Mouse (Mus musculus): Measurements from ENCODE around the gene Ly6g6e. TPM values are rescaled to one million over a fixed set of nuclear protein-coding genes. Genes with fewer than 3 reads are reported as not detected.

Gene Ly6g6e
- polyA plus RNA-seq, 1 experiment from 2014 or later = 0.62 TPM

GRCm38 (mm10) chr17:35080248-35080647 lies 3.5 kb downstream of the Ly6g6e start:
- Histone ChIP-seq H3K9me3 (peaks cover 2% of the 10 kb centered on the region; the same call in 1 of the 2 replicates), H3K4me2 (peak overlapping the region; percentile 58), H3K27ac (replicated peaks) (no peak overlapping the region), H3K36me3 (no peaks in the 10 kb centered on the region), H3K4me3 (peak overlapping the region; percentile 10), H3K27me3 (replicated peaks) (peaks cover 27% of the 10 kb centered on the region), H3K4me1 (peaks cover 29% of the 10 kb centered on the region), H3K9ac (peak overlapping the region; percentile 48)
- ATAC-seq (ENCODE audit: extremely low read depth, insufficient number of reproducible peaks, low FRiP score, low TSS enrichment) = no peak
- WGBS = 27% methylated on average over 6 of the region's 6 CpGs

- H3K27ac ChIP-seq (replicated peaks) = no peak overlapping the region
- no peaks in the 10 kb centered on the region for H3K36me3 ChIP-seq
- H3K9ac ChIP-seq = no peak overlapping the region
- peaks cover 27% of the 10 kb centered on the region for H3K27me3 ChIP-seq (replicated peaks)
- no peak overlapping the region for H3K4me3 ChIP-seq
- ATAC-seq (ENCODE audit: extremely low read depth, insufficient number of reproducible peaks, low FRiP score, low TSS enrichment) = no peak
- peaks cover 31% of the 10 kb centered on the region for H3K4me1 ChIP-seq
- H3K9me3 ChIP-seq = no peaks in the 10 kb centered on the region
- 91% methylated on average over 4 of the region's 4 CpGs for WGBS
- no peak overlapping the region for H3K4me2 ChIP-seq
These were observed 4.0 kb downstream of the Ly6g6e start for GRCm38 (mm10) chr17:35080710-35081109.

GRCm38 (mm10) chr17:35082841-35083576 lies 6.3 kb downstream of the Ly6g6e start:
- no peak overlapping the region for H3K4me3 ChIP-seq
- no peak overlapping the region for H3K9ac ChIP-seq
- 78% methylated on average over 16 of the region's 16 CpGs for WGBS
- no peaks in the 10 kb centered on the region for H3K36me3 ChIP-seq
- no peaks in the 10 kb centered on the region for H3K9me3 ChIP-seq
- H3K27ac ChIP-seq (replicated peaks) = no peak overlapping the region
- H3K4me2 ChIP-seq = no peak overlapping the region
- ATAC-seq (ENCODE audit: extremely low read depth, insufficient number of reproducible peaks, low FRiP score, low TSS enrichment) = no peak
- H3K27me3 ChIP-seq (replicated peaks) = peaks cover 26% of the 10 kb centered on the region
- peaks cover 18% of the 10 kb centered on the region for H3K4me1 ChIP-seq

DNA sequence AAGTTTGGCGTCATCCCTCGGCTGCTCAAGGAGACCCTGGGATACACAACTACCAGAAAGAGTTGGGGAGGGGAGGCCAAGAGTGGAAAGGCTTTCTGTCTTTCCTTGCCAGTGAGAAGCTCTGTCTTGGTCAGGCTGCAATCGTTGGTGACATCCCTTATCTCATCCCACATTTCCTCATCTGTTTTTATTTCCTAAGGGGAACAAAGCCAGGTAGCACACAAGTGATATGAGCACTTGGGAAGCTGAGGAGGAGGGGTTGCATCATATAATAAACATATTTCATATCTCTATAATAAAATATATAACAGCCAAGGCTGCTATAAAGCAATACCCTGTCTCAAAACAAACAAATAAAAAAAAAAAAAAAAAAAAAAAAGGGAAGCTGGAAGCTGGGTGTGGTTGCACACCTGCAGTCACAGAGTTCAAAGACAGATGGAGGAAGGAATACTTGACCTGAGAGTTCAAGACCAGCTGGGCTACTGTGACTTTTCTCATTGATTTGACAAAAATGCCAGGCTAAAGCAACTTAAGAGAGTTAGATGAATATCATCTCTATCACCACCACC lies 7.3 kb downstream of the Ly6g6e start:
- Histone ChIP-seq H3K27ac (replicated peaks) (no peak overlapping the region), H3K36me3 (no peaks in the 10 kb centered on the region), H3K4me1 (peaks cover 20% of the 10 kb centered on the region), H3K9me3 (no peaks in the 10 kb centered on the region), H3K4me2 (no peak overlapping the region), H3K27me3 (replicated peaks) (peaks cover 21% of the 10 kb centered on the region), H3K4me3 (no peak overlapping the region), H3K9ac (no peak overlapping the region)
- no peak for ATAC-seq (ENCODE audit: extremely low read depth, insufficient number of reproducible peaks, low FRiP score, low TSS enrichment)
- 52% methylated on average over 3 of the region's 3 CpGs for WGBS

DNA sequence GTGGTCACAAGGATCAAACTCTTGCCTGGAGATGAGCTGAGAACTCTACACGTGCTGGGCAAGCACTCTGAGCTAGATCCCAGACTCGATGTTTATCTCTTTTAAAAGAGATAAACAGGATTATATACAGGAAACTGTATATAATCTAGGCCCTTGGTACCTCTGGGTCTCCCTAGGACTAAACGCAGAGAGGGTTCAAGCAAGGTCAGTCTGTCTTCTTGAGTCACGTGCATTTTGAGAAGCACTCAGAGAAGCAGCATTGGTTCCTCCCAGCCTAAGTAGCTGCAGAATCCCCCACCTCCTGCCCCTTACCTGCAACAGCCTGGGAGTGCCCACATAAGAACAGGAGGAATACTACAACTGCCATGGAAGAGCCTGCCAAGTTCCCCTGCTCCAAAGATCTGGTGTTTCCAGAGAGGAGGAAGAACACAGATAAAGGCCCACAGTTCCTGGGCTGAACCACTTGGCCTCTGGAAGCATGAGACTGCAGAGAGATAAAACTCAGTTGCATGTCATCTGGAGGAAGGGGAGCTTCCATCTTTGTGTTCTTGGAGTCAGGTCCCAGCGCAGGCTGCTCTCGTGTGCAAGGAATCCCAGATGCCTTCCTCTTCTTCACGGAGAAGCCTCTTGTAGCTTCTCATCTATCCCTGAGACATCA lies 8.6 kb downstream of the Ly6g6e start, which contains the start of gene Ly6g6f:
Gene Ly6g6f (minus strand): TSS at position 403 of the 658 bp plus-strand sequence.
- Histone ChIP-seq H3K4me3 (no peak within 1 kb of the TSS), H3K4me2 (no peak within 1 kb of the TSS), H3K9me3 (no peaks in the 10 kb centered on the region), H3K4me1 (peaks cover 16% of the 10 kb centered on the region), H3K36me3 (no peaks in the 10 kb centered on the region), H3K9ac (no peak within 1 kb of the TSS), H3K27me3 (replicated peaks) (peaks cover 21% of the 10 kb centered on the region), H3K27ac (replicated peaks) (no peak within 1 kb of the TSS)
- ATAC-seq (ENCODE audit: extremely low read depth, insufficient number of reproducible peaks, low FRiP score, low TSS enrichment) = no peak
- 43% methylated on average over 7 of the region's 7 CpGs for WGBS

DNA sequence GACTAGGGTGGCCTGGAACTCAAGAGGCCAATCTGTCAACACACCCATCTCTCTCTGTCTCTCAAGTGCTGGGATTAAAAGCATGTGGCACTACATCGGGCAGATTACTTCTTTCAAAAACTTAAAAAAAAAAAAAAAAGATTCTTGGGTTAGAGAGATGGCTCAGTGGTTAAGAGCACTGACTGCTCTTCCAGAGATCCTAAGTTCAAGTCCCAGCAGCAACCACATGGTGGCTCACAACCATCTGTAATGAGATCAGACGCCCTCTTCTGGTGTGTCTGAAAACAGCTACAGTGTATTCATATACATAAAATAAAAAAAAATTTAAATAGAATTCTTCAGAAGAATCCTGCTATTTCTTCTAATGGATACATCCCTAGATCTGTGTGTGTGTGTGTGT lies 11.4 kb downstream of the Ly6g6e start:
- no peak overlapping the region for H3K4me2 ChIP-seq
- peaks cover 25% of the 10 kb centered on the region for H3K36me3 ChIP-seq
- WGBS = 34% methylated on average over 2 of the region's 2 CpGs
- H3K9ac ChIP-seq = no peak overlapping the region
- H3K27ac ChIP-seq (replicated peaks) = no peak overlapping the region
- H3K4me3 ChIP-seq = no peak overlapping the region
- ATAC-seq (ENCODE audit: extremely low read depth, insufficient number of reproducible peaks, low FRiP score, low TSS enrichment) = no peak
- H3K27me3 ChIP-seq (replicated peaks) = peaks cover 6% of the 10 kb centered on the region
- no peaks in the 10 kb centered on the region for H3K9me3 ChIP-seq
- peaks cover 22% of the 10 kb centered on the region for H3K4me1 ChIP-seq

- Histone ChIP-seq H3K4me3 (peak within 1 kb of the TSS; percentile 73), H3K9ac (peak within 1 kb of the TSS; percentile 87)
- 4% methylated on average over 52 of the region's 67 CpGs for WGBS
These were observed 12.3 kb downstream of the Ly6g6e start, which contains the start of gene Abhd16a for GRCm38 (mm10) chr17:35088825-35089644. Gene Abhd16a (plus strand): TSS chr17:35089263.

GRCm38 (mm10) chr17:35090166-35090932 lies 13.6 kb downstream of the Ly6g6e start:
- 55% methylated on average over 8 of the region's 8 CpGs for WGBS

More at GRCm38 (mm10) chr17:35088825-35089644, 12.3 kb downstream of the Ly6g6e start, which contains the start of gene Abhd16a:
- H3K4me1 ChIP-seq = peaks cover 22% of the 10 kb centered on the region
- ATAC-seq (ENCODE audit: extremely low read depth, insufficient number of reproducible peaks, low FRiP score, low TSS enrichment) = peak; percentile 96
- H3K9me3 ChIP-seq = no peaks in the 10 kb centered on the region
- H3K27me3 ChIP-seq (replicated peaks) = no peaks in the 10 kb centered on the region
- H3K36me3 ChIP-seq = peaks cover 34% of the 10 kb centered on the region
- peak within 1 kb of the TSS; percentile 92 for H3K27ac ChIP-seq (replicated peaks)
- H3K4me2 ChIP-seq = peak within 1 kb of the TSS; percentile 83

DNA sequence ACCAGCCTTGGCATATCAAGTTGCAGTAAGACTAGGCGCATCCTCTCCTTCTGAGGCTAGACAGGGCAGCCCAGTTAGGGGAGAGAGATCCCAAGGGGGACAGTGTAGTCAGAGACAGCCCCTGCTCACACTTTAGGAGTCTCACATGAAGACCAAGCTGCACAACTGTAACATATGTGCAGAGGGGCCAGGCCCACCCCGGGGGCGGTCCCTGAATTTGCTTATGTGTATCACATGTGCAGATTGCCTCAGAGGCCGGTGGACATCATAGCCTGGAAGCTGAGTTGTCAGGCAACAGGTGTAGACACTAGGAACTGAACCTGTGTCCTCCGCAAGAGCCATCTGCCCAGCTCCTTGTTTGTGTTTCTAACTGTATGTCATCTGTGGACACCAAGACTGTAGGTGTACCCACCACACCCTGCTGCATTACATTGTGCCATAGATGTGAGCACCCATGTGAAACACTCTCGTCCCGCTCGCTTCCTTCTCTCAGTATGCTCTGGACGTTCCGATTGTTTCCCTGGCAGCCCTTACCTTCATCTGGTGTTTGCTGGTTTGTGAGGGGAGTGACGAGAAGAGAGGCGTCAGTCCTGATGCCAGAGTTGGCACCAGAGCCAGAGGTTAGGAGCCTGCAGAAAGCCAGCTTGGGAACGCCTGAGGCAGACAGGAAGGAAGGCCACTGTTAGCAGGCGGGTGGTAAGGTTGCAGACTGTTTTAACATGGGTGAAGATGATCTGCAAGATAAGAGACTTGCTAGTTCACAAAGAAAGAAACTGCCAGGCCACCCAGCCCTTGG lies 15.9 kb downstream of the Ly6g6e start:
- Histone ChIP-seq H3K27me3 (replicated peaks) (no peaks in the 10 kb centered on the region), H3K36me3 (peaks cover 69% of the 10 kb centered on the region), H3K4me1 (peaks cover 24% of the 10 kb centered on the region), H3K4me2 (no peak overlapping the region), H3K9ac (no peak overlapping the region), H3K9me3 (no peaks in the 10 kb centered on the region), H3K4me3 (no peak overlapping the region), H3K27ac (replicated peaks) (no peak overlapping the region)
- no peak for ATAC-seq (ENCODE audit: extremely low read depth, insufficient number of reproducible peaks, low FRiP score, low TSS enrichment)
- 84% methylated on average over 14 of the region's 14 CpGs for WGBS

More at GRCm38 (mm10) chr17:35090166-35090932, 13.6 kb downstream of the Ly6g6e start:
- peak overlapping the region; percentile 87 for H3K9ac ChIP-seq
- peaks cover 27% of the 10 kb centered on the region for H3K4me1 ChIP-seq
- H3K4me2 ChIP-seq = peak overlapping the region; percentile 83
- no peaks in the 10 kb centered on the region for H3K9me3 ChIP-seq
- H3K27me3 ChIP-seq (replicated peaks) = no peaks in the 10 kb centered on the region
- peaks cover 47% of the 10 kb centered on the region for H3K36me3 ChIP-seq
- peak overlapping the region; percentile 73 for H3K4me3 ChIP-seq
- H3K27ac ChIP-seq (replicated peaks) = 0 out of 2 replicates have a peak overlapping the region, but pooled peaks have one; percentile 92
- no peak for ATAC-seq (ENCODE audit: extremely low read depth, insufficient number of reproducible peaks, low FRiP score, low TSS enrichment)
